In the genomic region with DNA sequence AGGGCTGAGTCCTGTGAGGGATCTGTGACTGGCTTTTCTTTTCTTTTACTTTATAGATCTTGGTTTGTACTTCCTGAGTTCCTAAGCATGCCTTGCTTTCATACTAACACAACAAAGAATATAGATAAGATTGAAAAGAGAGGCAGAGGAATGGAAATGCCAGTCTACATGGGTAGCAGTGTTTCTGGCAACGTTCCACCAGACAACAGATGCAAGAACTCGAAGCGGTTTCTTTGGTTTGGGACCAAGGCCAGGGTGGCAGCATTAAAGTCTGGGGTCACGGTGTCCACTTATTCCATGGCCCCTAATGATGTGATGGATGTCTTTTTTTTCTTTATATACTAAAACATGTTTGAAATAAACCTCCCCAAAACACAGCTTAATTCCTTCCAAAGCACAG, we compare ENCODE assay signal across 24 mouse cellular contexts.
DNase-seq lines count a peak whose midpoint lies in the region; ATAC-seq and TF ChIP-seq lines count a peak whose summit lies in the region.
"Had no signal": no experiment of that assay in that cellular context is flagged by ENCODE, and none has a peak within 500 bp of the region (broad histone marks: within the 10 kb centered on the region; RNA-seq: fewer than 3 reads in every experiment).

No protein-coding gene starts in this region.

- H3K27ac ChIP-seq in forebrain, embryonic 15.5 days (replicated peaks), result peak overlapping the region; percentile 71
- no peak overlapping the region for H3K27ac ChIP-seq in forebrain, embryonic 12.5 days
- 0 out of 2 replicates have a peak overlapping the region, but pooled peaks have one; percentile 2 for H3K27ac ChIP-seq in lung, embryonic 14.5 days (ENCODE audit: low read depth)
- H3K27ac ChIP-seq in neural tube, embryonic 15.5 days (replicated peaks), result peak overlapping the region; percentile 72; the same call in 1 of the 2 replicates
- H3K27ac ChIP-seq: embryonic facial prominence, embryonic 13.5 days; heart, embryonic 15.5 days; kidney, postnatal 0 days; limb, embryonic 10.5 days; liver, embryonic 15.5 days; macrophage had no signal

- peak; percentile 24 for DNase-seq in adrenal gland, postnatal 10 days
- DNase-seq in adrenal gland, postnatal 36 days, result no peak
- peak; percentile 25 for DNase-seq in lung, embryonic 14.5 days
- no peak for DNase-seq in lung, adult 2 months
- DNase-seq: cerebellum, adult 11-12 months; cerebellum, postnatal 36 days; embryo, embryonic 11 days; heart, postnatal 36 days; kidney, adult 2 months; liver; right cerebral cortex, postnatal 4 days; thymus, postnatal 14 days had no signal

- no peak for TF ChIP-seq POLR2A in lung, adult 2 months (IDR thresholded peaks at IDR 0.05; ENCODE audit: borderline replicate concordance, extremely low read depth, low read depth, low read length)

- 35% methylated on average over 4 of the region's 4 CpGs for WGBS in forebrain, embryonic 15.5 days
- WGBS in forebrain, embryonic 12.5 days, result 67% methylated on average over 4 of the region's 4 CpGs
- 58% methylated on average over 4 of the region's 4 CpGs for WGBS in lung, embryonic 14.5 days
- WGBS in lung, adult 2 months, result 54% methylated on average over 4 of the region's 4 CpGs
- WGBS in neural tube, embryonic 15.5 days, result 45% methylated on average over 4 of the region's 4 CpGs

- H3K9ac ChIP-seq in forebrain, embryonic 15.5 days (replicated peaks), result no peak overlapping the region
- no peak overlapping the region for H3K9ac ChIP-seq in forebrain, embryonic 12.5 days
- no peak overlapping the region for H3K9ac ChIP-seq in lung, embryonic 14.5 days
- no peak overlapping the region for H3K9ac ChIP-seq in neural tube, embryonic 15.5 days (replicated peaks)
- H3K9ac ChIP-seq: embryonic facial prominence, embryonic 13.5 days; heart, embryonic 15.5 days; liver, embryonic 15.5 days had no signal

- H3K36me3 ChIP-seq in forebrain, embryonic 15.5 days, result no peaks in the 10 kb centered on the region
- H3K36me3 ChIP-seq in forebrain, embryonic 12.5 days (replicated peaks), result no peaks in the 10 kb centered on the region
- H3K36me3 ChIP-seq in lung, embryonic 14.5 days (ENCODE audit: insufficient read depth), result no peaks in the 10 kb centered on the region
- H3K36me3 ChIP-seq in neural tube, embryonic 15.5 days, result no peaks in the 10 kb centered on the region
- H3K36me3 ChIP-seq: embryonic facial prominence, embryonic 13.5 days; heart, embryonic 15.5 days; limb, embryonic 10.5 days; liver, embryonic 15.5 days had no signal

- no peak overlapping the region for H3K4me3 ChIP-seq in forebrain, embryonic 15.5 days
- H3K4me3 ChIP-seq in forebrain, embryonic 12.5 days (replicated peaks), result no peak overlapping the region
- H3K4me3 ChIP-seq in lung, embryonic 14.5 days (ENCODE audit: low read depth, low read length), result no peak overlapping the region
- H3K4me3 ChIP-seq in lung, adult 2 months (replicated peaks; ENCODE audit: extremely low read depth, low read depth, low read length), result no peak overlapping the region
- no peak overlapping the region for H3K4me3 ChIP-seq in neural tube, embryonic 15.5 days (replicated peaks)
- H3K4me3 ChIP-seq: embryonic facial prominence, embryonic 13.5 days; erythroblast, embryonic 14.5 days; heart, embryonic 15.5 days; limb, embryonic 10.5 days; liver, embryonic 15.5 days had no signal

- H3K4me2 ChIP-seq in forebrain, embryonic 15.5 days (replicated peaks), result no peak overlapping the region
- H3K4me2 ChIP-seq in forebrain, embryonic 12.5 days, result no peak overlapping the region
- H3K4me2 ChIP-seq in lung, embryonic 14.5 days, result no peak overlapping the region
- no peak overlapping the region for H3K4me2 ChIP-seq in neural tube, embryonic 15.5 days
- H3K4me2 ChIP-seq: embryonic facial prominence, embryonic 13.5 days; heart, embryonic 15.5 days; liver, embryonic 15.5 days had no signal

- peaks cover 68% of the 10 kb centered on the region for H3K4me1 ChIP-seq in forebrain, embryonic 15.5 days
- H3K4me1 ChIP-seq in forebrain, embryonic 12.5 days, result peaks cover 30% of the 10 kb centered on the region
- H3K4me1 ChIP-seq in lung, embryonic 14.5 days (ENCODE audit: insufficient read depth), result 0 out of 2 replicates have a peak, but pooled peaks cover 4% of the 10 kb centered on the region
- H3K4me1 ChIP-seq in lung, adult 2 months (ENCODE audit: control insufficient read depth, insufficient read depth, low read length), result no peaks in the 10 kb centered on the region
- peaks cover 80% of the 10 kb centered on the region for H3K4me1 ChIP-seq in neural tube, embryonic 15.5 days
- H3K4me1 ChIP-seq: heart, embryonic 15.5 days; liver, embryonic 15.5 days had no signal

- no peaks in the 10 kb centered on the region for H3K9me3 ChIP-seq in forebrain, embryonic 15.5 days
- H3K9me3 ChIP-seq in forebrain, embryonic 12.5 days, result no peaks in the 10 kb centered on the region
- no peaks in the 10 kb centered on the region; the same call in 1 of the 2 replicates for H3K9me3 ChIP-seq in lung, embryonic 14.5 days (ENCODE audit: low read depth, low read length)
- H3K9me3 ChIP-seq in neural tube, embryonic 15.5 days (replicated peaks), result no peaks in the 10 kb centered on the region
- H3K9me3 ChIP-seq: embryonic facial prominence, embryonic 13.5 days; heart, embryonic 15.5 days; limb, embryonic 10.5 days; liver, embryonic 15.5 days had no signal

- H3K27me3 ChIP-seq in forebrain, embryonic 15.5 days, result no peaks in the 10 kb centered on the region
- H3K27me3 ChIP-seq in forebrain, embryonic 12.5 days, result no peaks in the 10 kb centered on the region
- no peaks in the 10 kb centered on the region for H3K27me3 ChIP-seq in lung, embryonic 14.5 days (ENCODE audit: insufficient read depth, low read length)
- no peaks in the 10 kb centered on the region for H3K27me3 ChIP-seq in neural tube, embryonic 15.5 days (replicated peaks)
- H3K27me3 ChIP-seq: embryonic facial prominence, embryonic 13.5 days; heart, embryonic 15.5 days; liver, embryonic 15.5 days had no signal

- no peak for ATAC-seq in forebrain, embryonic 15.5 days (replicated peaks)
- ATAC-seq in forebrain, embryonic 12.5 days (ENCODE audit: low FRiP score), result no peak
- no peak for ATAC-seq in lung, embryonic 14.5 days (ENCODE audit: insufficient read depth)
- no peak for ATAC-seq in neural tube, embryonic 15.5 days (ENCODE audit: low FRiP score)
- ATAC-seq: CD4-positive, CD25-positive, alpha-beta regulatory T cell, adult 4 months; lung, postnatal 0 days had no signal

- no peak for TF ChIP-seq CTCF in lung, embryonic 14.5 days (IDR thresholded peaks at IDR 0.05; ENCODE audit: low read depth)
- no peak for TF ChIP-seq CTCF in lung, adult 2 months (IDR thresholded peaks at IDR 0.05; ENCODE audit: insufficient read depth, low read length)

Comparison
In these comparisons a context has a peak if more than half of its experiments do, and no peak if none do; other contexts are left out.
1. DNase-seq: peak in adrenal gland, postnatal 10 days (single experiment) and lung, embryonic 14.5 days (single experiment); none in adrenal gland, postnatal 36 days (0 of 2) and lung, adult 2 months (single experiment).